Comparison of ENCODE assay signal across 20 mouse cellular contexts in genomic region chr9:111261356-111261755, GRCm38 (mm10). TPM values are rescaled to one million over a fixed set of nuclear protein-coding genes. Genes with fewer than 3 reads are reported as not detected.
"Had no signal": no experiment of that assay in that cellular context is flagged by ENCODE, and none has a peak within 500 bp of the region (broad histone marks: within the 10 kb centered on the region; RNA-seq: fewer than 3 reads in every experiment).

No protein-coding gene starts in this region.

- H3K4me2 ChIP-seq: heart, embryonic 12.5 days; hindbrain, embryonic 12.5 days; hindbrain, embryonic 14.5 days; liver, embryonic 12.5 days had no signal

- H3K9me3 ChIP-seq: heart, embryonic 10.5 days; heart, embryonic 12.5 days; hindbrain, embryonic 10.5 days; hindbrain, embryonic 12.5 days; liver, embryonic 12.5 days had no signal

- DNase-seq: gastrocnemius, postnatal 10 days; kidney, adult 18-20 months; kidney, adult 8-10 months; kidney, postnatal 10 days; kidney, postnatal 25 days; kidney, postnatal 4 days; liver had no signal

- H3K27me3 ChIP-seq: heart, embryonic 12.5 days; hindbrain, embryonic 12.5 days; liver, embryonic 12.5 days had no signal

- H3K9ac ChIP-seq: heart, embryonic 12.5 days; hindbrain, embryonic 12.5 days; hindbrain, embryonic 14.5 days; liver, embryonic 12.5 days; liver, embryonic 14.5 days had no signal

- H3K4me1 ChIP-seq: heart, embryonic 10.5 days; heart, embryonic 12.5 days; hindbrain, embryonic 10.5 days; hindbrain, embryonic 12.5 days; liver, embryonic 12.5 days had no signal

- H3K4me3 ChIP-seq: gastrocnemius, adult 2 months; heart, embryonic 10.5 days; heart, embryonic 12.5 days; hindbrain, embryonic 10.5 days; hindbrain, embryonic 12.5 days; layer of hippocampus, adult 2 months; left cerebral cortex, adult 2 months; liver, embryonic 12.5 days had no signal

- ATAC-seq: inflammation-experienced regulatory T-cells, adult 6 months; intestine, postnatal 0 days; liver, embryonic 12.5 days had no signal

- H3K27ac ChIP-seq: gastrocnemius, adult 2 months; heart, embryonic 10.5 days; hindbrain, embryonic 10.5 days; hindbrain, embryonic 12.5 days; hindbrain, embryonic 14.5 days; left cerebral cortex, adult 2 months; liver, embryonic 12.5 days; liver, embryonic 14.5 days had no signal

RNA-seq across cellular contexts. Expression of gene Trank1, which starts 50.2 kb away (rescaled TPM):
- polyA plus RNA-seq: heart, embryonic 16.5 days; inflammation-experienced regulatory T-cells, adult 6 months; liver, embryonic 12.5 days had no signal
